Mouse (Mus musculus) activated CD4-positive, CD25-positive, alpha-beta regulatory T cell (primary cell): Measurements from ENCODE around the gene Gm18336. TPM values are rescaled to one million over a fixed set of nuclear protein-coding genes. Genes with fewer than 3 reads are reported as not detected.

Experiments used
- polyA plus RNA-seq, 2 experiments: library from polyadenylated mRNA; unstranded; fragments of 100-300 nt; shearing (Covaris generic); gene quantifications; one replicate each; pipeline ENCODE4 v1.2.1; 2017

Gene Gm18336
- polyA plus RNA-seq, result not detected

GRCm38 (mm10) chrX:73398636-73399035 is at the start of gene Gm18336:
Gm18336 (minus strand) TSS chrX:73398736.

GRCm38 (mm10) chrX:73435252-73435651 is 36.7 kb upstream of the Gm18336 start, which contains the start of gene Trex2:
Trex2 (minus strand) TSS chrX:73435344.

GRCm38 (mm10) chrX:73410880-73411517 is 12.5 kb upstream of the Gm18336 start, which contains the start of gene Zfp92:
Zfp92 (plus strand) TSS chrX:73411096.

Other genes starting within 250 kb of the Gm18336 start
- not detected for gene Xlr5b, start 249.9 kb downstream of the Gm18336 start, polyA plus RNA-seq
- not detected for gene DXBay18, start 249.3 kb downstream of the Gm18336 start, polyA plus RNA-seq
- gene Spin2d, start 221.7 kb downstream of the Gm18336 start, polyA plus RNA-seq, result not detected
- 10 to 100 TPM in 1 of 2 experiments, 1 to 10 TPM in 1; 4.4 to 19.7 TPM for gene Xlr3b, start 206.5 kb downstream of the Gm18336 start, polyA plus RNA-seq
- gene Xlr4b, start 184.4 kb downstream of the Gm18336 start, polyA plus RNA-seq, result 100 to 1,000 TPM; 126 to 145 TPM
- 10 to 100 TPM; 17.4 to 19.3 TPM for gene F8a, start 170.4 kb downstream of the Gm18336 start, polyA plus RNA-seq
- gene Xlr4c, start 155.6 kb downstream of the Gm18336 start, polyA plus RNA-seq, result 10 to 100 TPM; 60.1 to 81.5 TPM
- gene Xlr3c, start 133.3 kb downstream of the Gm18336 start, polyA plus RNA-seq, result under 1 TPM in 1 of 2 experiments, not detected in 1; 0.13 TPM
- under 1 TPM in 1 of 2 experiments, not detected in 1; 0.12 TPM for gene Xlr5a, start 105.8 kb downstream of the Gm18336 start, polyA plus RNA-seq
- gene Xlr5c, start 105.8 kb downstream of the Gm18336 start, polyA plus RNA-seq, result not detected
- gene Gm45015, start 61.9 kb downstream of the Gm18336 start, polyA plus RNA-seq, result not detected
- 10 to 100 TPM in 1 of 2 experiments, 1 to 10 TPM in 1; 8.2 to 11.7 TPM for gene Zfp275, start 56.1 kb downstream of the Gm18336 start, polyA plus RNA-seq
- under 1 TPM in 1 of 2 experiments, not detected in 1; 0.25 TPM for gene Zfp92, start 12.4 kb upstream of the Gm18336 start, polyA plus RNA-seq
- gene Trex2, start 36.6 kb upstream of the Gm18336 start, polyA plus RNA-seq, result not detected
- 10 to 100 TPM; 23.0 to 36.2 TPM for gene Haus7, start 60.3 kb upstream of the Gm18336 start, polyA plus RNA-seq
- under 1 TPM in 1 of 2 experiments, not detected in 1; 0.06 TPM for gene Bgn, start 84.9 kb upstream of the Gm18336 start, polyA plus RNA-seq
- gene Atp2b3, start 104.3 kb upstream of the Gm18336 start, polyA plus RNA-seq, result not detected
- 1 to 10 TPM in 1 of 2 experiments, under 1 TPM in 1; 0.25 to 1.1 TPM for gene Dusp9, start 240.7 kb upstream of the Gm18336 start, polyA plus RNA-seq